Mouse (Mus musculus): ENCODE results near the gene Akr1c18.
"Not testable (repeated sequence)": the region's sequence is repeated elsewhere in the genome, so short reads cannot be mapped to it uniquely, and the experiment has no call there.

Gene Akr1c18

DNA sequence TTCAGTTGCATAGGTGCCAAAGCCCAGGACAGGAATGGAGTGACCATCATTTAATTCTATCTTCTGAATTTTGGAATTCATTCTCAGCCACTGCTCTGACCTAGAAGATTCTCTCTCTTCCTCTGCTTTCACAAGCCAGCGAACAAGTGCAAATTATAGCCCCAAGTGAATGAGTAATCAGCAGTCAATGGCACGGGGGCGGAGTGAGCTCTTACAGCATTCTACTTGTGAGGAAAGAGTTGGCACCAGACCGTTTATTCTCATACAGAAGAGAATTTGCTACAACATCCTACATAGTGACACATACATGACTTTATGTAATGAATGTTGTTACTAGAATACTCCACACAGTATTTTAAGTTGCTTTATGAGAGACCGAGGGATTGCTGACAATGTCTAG lies at the start of gene Akr1c18:
TSS of gene Akr1c18 (minus strand) at position 137 of the 400 bp plus-strand sequence.
- no peak for DNase-seq (ENCODE audit: low read depth, low spot score)

DNA sequence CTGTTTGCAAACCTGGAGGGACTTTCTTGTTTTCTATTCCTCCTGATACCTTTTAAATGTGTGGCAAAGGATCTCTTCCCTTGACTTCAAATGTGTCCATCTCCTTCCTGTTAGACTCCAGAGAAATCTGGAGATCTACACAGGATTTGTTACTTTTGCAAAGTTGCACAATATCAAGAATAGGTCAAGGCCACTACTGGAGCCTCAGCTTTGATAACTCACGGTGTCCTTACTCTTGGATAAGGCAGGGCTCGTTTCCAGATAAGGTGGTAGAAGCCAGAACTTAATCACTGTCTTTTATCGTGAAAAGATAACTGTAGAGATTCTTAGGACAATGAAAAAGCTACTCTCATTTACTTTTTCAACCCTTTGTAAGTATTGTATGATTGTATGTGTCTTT lies 42.1 kb upstream of the Akr1c18 start:
- no peak for DNase-seq (ENCODE audit: low read depth, low spot score)

DNA sequence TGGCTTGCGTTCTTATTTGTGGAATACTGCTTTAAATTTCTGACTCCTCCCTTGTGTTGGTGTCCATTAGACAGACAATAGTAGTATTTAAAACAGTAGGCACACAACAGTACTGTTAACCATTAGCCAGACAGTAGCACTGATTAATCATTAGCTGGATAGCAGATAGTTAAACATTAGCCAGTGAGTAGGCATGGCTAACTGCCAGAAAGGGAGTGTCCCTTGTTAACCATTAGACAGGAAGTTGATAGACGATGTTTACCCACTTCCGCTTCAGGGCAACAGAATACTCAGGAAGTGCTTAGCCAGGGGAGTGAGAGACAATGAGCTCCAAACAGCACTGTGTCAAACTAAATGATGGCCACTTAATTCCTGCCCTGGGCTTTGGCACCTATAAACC lies 40.5 kb upstream of the Akr1c18 start, which contains the start of gene Akr1c13:
TSS of gene Akr1c13 (plus strand) at position 247 of the 400 bp plus-strand sequence.
- no peak for DNase-seq (ENCODE audit: low read depth, low spot score)

DNA sequence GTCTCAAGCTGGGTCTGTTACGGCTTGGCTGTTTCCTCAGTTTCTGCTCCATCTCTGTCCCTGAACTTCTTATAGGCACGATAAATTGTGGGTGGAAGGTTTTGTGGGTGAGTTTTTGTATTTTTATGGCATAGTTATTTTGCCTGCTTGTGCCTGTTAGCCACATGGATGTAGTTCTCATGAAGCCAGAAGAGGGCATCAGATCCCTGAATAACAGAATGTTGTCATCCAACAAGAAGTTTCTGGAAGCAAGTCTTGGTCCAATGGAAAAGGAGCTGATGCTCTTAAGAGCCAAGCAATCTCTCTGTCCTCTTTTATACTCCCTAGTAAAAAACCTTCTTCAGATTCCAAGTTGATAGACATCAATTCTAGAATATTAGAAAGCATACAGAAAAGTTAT lies 37.7 kb upstream of the Akr1c18 start:
- no peak for DNase-seq (ENCODE audit: low read depth, low spot score)

DNA sequence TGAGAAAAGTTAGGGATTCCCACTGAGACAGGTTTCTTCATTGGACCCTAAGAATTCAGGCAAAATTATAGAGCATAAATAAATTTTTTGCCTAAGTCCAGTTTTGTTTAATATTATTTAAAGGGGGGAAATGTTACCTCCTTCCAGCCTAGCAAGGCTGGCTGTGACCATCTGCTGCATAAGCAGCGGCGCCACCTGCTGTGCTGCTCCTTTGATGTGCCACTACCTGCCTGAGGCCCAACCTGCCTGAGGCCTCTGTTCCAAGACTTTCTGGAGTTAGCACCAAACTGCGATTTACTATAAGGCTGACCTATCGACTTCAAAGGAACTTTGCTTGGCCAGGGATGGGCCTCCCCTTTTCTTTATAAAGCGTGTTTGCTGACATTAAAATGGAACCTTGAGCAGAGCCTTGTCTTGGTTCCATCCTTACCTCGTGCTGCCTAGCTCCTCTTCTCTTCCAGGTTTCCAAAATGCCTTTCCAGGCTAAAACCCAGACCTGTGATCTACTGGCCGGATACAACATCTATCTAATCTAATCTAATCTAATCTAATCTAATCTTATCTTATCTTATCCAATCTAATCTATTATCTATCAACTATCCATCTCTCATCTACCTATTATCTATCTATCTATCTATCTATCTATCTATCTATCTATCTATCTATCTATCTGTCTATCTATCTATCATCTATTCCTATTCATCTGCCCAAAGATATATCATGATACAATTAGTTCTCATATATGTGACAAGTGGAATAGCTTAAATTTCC lies 36.4 kb upstream of the Akr1c18 start:
- not testable (repeated sequence) for DNase-seq (ENCODE audit: low read depth, low spot score)

DNA sequence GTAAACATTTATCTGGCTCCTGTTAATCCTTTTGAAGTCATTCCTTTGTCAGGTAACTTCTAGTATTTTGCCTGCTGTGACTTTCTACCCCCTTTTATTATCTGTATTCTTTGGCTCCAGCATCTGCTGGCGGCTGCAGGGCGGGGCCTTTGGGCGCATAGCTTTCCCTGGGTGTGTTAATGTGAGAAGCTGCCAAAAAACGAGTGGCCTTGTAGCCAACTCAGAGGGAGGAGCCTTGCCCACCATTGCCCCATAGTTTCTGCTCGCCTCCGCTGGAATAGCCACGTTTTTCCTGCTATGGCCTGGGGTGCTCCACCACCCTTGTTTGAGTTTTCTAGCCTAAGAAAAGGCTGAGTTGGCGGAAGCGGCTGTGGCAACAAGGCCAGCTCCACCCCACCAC lies 32.7 kb upstream of the Akr1c18 start:
- peak; percentile 7 for DNase-seq (ENCODE audit: low read depth, low spot score)

DNA sequence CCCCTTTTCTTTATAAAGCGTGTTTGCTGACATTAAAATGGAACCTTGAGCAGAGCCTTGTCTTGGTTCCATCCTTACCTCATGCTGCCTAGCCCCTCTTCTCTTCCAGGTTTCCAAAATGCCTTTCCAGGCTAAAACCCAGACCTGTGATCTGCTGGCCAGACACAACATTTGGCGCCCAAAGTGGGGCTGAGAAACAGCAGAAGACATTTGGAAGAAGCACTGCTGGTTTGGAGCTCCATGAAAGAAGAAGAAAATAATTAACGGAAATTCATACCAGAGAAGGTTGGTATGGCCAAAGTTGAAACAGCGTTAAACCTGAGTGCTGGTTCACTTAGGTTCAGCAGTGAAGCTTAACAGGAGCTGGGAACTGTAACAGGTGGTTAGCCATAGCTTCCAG lies 30.9 kb upstream of the Akr1c18 start:
- peak; percentile 4 for DNase-seq (ENCODE audit: low read depth, low spot score)

DNA sequence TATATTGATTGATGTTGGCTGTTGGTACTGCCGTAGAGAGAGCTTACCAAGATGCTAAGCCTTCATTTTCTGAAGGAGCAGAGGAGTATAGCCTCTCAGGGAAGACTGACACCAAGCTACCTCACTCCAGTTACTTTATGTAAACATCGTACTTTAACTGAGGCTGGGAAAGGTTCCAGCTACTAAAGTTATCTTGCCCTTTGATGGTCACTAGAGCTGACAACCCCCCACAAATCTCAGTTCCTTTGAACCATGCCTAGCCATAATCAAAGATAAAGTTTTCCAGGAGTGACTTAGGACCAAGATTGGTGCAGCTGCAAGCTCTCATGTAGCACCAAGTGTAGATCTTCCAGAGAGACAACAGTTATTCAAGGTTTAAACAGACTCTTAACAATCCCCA lies 22.5 kb upstream of the Akr1c18 start:
- no peak for DNase-seq (ENCODE audit: low read depth, low spot score)

DNA sequence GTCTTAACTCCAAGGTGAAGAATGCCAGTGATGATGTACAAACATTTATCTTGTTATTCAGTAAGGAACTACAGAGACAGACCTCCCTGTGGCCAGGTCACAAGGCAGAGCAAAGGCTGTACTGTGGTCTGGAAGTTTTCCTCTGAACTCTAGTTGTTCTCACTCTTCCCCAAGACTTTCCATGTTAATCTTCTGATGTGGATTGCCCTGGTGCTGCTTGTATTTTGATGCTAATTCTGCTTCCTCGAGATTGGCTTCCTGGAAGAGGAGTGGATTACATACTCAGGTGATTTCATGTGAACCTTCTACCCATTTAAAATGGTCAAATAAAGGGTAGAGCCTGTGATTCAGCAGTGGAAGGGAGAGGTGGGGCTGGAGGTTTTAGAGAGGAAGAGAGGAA lies 17.6 kb upstream of the Akr1c18 start:
- DNase-seq (ENCODE audit: low read depth, low spot score), result no peak

DNA sequence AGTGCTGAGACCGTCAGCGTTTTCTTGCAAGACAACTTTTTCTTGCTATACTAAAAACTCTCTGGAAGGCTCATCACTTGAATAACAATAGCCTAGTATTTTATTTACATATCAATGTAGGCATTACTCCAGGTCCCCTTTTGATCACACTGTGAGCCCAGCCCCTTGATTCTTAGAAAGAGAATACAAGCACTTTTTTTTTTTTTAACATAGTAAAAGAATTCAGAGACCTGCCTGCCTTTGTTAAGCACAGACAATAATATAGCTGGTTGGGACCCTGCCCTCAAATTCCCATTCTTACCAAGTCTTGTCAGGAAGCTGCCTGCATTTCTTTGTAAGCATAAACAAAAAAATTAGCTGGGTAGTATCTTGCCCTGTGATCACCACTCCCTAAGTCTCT lies 4.8 kb upstream of the Akr1c18 start:
- DNase-seq (ENCODE audit: low read depth, low spot score), result no peak

DNA sequence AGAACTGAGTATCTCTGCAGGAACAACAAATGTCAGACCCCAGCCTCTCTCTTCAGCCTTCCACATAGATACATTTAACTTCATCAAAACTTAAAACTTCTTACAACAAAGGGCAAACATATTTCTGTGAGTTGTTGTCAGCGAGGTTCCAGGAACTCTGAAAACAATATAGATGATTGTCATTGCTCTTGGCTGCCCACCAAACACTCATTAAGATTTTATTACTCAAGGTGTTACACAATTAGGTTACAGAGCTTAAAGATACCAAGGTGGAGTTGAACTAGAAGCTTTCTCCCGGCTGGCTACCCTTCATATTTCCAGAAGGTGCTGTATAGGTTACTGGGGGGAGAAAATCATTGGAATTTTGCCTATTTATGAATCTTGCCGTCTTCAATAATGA lies 3.1 kb upstream of the Akr1c18 start:
- no peak for DNase-seq (ENCODE audit: low read depth, low spot score)

DNA sequence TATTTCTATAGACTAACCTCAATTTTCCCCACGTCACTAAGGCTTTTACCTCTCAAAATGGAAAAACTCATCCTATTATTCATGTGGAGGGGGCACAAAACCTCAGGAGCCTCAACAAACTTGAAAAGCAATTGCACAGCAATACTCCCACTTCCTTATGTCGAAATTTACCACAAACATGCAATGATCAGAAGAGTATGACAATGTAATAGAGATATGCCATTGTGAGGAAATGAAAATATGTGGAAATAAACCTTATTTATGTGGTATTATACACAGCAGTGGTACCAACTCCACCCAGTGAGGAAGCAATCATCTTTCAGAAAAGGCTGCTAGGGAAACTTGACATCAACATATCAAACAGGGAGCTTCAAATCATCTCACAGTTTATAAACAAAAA lies 2.5 kb upstream of the Akr1c18 start:
- DNase-seq (ENCODE audit: low read depth, low spot score), result no peak

DNA sequence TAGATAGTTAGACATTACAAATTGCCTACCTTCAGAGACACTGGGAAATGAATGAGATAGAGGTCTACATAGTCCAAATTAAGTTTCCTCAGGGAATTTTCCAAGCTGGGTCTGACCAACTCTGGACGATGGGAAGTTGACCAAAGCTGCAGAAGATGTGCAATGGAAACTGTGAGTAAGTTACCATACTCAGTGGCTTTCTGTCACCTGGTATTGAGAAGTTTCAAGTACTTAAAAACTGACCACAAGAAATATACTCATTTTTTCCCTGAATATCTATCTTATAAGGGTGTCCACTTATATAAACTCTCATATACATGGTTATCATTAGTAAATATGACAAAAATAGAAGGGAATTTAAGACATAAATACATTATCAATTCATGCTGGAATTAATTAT lies 6.2 kb downstream of the Akr1c18 start:
- DNase-seq (ENCODE audit: low read depth, low spot score), result no peak

DNA sequence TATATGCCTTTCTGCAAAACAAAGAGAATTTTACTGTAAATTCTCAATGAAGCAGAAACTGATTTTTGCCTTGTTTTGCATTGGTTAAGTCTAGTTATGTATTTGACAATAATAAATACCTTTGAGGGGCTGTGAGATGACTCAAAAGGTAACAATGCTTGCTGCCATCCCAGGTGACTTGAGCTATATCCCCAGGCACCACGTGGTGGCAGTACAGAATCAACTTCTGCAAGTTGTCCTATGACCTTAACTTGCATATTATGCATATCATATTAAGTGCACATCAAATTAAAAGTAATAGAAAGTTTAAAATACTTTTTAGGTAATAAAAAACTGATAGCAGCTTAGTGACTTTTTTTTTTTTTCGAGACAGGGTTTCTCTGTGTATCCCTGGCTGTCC lies 17.4 kb downstream of the Akr1c18 start:
- no peak for DNase-seq (ENCODE audit: low read depth, low spot score)

DNA sequence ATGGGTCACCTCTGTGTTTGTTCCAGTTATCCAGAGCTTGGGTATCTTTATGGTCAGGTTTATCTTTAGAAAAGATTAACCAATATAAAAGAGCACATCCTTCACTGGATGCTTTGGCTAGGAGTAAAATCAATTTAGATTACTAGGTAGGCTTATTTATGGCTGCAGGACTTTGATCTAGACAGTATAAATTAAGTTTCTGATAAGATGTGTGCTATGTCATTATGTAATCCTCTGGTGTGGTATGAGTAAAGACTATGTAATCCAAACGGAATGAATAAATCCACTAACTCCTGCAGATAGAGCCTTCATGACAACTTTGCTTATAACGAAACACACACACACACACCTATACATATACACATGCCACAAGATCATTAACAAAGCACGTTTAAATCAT lies 18.7 kb downstream of the Akr1c18 start:
- no peak for DNase-seq (ENCODE audit: low read depth, low spot score)

DNA sequence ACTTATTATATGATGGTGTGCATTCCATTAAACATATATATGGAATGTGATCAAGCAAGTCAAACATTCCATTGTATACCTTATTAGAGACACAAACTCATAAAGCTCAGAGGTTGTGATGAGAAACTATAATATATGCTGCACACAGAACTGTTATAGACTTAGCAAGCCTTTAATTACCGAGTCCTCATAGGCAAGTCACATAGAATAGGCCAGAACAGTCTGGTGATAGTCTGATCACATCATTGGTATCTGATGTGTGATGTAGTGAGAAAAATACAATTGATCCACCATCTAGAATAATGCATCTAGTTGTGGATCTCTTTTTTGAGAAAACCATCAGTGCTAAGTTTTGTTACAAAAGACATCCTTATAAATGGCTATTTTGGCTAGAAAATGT lies 19.1 kb downstream of the Akr1c18 start:
- DNase-seq (ENCODE audit: low read depth, low spot score), result no peak

DNA sequence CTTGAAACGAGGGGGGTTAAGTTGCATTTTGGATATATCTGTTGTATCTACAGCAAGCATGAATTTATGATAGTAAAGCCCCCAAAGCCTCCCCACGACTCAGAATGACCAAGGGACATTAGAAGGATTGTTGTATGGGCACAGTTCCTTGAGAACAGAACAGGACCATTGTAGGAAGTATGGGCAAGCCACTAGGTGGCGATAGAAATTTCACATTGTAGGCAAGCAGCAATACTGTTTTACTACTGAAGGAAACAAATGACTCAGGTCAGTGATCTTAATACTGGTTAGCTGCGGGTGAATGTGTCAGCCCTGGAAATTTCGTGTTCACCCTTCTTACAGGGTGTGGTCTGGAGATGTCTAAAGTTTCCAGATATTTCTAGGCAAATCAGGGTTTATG lies 21.4 kb downstream of the Akr1c18 start:
- peak; percentile 14 for DNase-seq (ENCODE audit: low read depth, low spot score)

DNA sequence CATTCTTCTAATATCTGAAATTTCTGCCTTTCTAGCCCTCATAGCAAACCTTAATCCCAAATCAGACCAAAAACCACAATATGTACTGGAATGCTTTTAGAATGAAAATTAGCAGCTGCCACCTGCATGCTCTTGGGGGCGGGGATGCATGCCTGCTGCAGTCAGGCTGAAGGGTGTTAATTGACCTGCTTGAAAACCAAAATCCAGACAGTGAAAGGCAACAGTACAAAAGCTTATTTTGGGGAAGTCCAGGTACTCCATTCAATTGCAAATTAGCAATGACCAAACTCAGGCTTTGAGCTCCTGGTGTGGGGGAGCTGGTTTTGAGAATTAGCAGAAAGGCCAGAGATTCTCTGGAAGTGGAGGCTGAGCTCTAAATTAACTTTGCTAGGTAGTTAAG lies 24.6 kb downstream of the Akr1c18 start:
- not testable (repeated sequence) for DNase-seq (ENCODE audit: low read depth, low spot score)

DNA sequence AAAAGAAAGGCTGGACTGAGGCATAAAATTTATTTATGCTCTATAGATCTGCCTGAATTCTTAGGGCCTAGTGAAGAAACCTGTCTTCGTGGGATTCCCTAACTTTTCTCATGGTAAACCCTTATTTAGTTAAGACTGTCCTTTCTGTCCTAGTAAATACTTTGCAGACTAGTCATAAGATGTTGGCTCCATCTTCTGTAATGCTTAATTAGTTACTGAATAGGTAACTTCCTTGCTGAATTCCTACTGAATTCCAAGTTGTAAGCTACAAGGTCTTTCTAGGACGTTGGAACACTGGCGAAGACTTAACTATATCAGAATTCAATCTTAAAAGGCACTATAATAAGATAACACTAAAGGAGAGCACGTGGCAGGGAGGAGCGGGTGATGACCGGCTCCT lies 26.0 kb downstream of the Akr1c18 start:
- DNase-seq (ENCODE audit: low read depth, low spot score), result not testable (repeated sequence)

DNA sequence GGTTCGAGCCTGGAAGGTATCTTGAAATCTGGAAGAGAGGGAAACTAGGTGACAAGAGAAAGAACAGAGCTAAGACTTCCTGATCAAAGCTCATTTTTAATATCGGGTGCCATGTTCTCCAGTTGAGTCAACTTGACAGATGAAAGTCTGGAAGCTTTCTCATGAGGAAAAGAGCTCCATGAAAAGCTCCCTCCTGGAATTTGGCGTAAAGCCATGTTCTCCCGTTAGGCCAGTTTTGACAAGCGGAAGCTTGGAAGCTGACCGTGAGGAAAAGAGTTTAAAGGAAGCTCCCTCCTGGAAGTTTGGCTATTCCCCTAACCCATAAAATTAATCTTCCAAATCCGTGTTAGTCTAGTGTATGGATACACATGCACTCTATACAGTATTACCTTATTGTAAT lies 27.3 kb downstream of the Akr1c18 start:
- DNase-seq (ENCODE audit: low read depth, low spot score), result no peak

DNA sequence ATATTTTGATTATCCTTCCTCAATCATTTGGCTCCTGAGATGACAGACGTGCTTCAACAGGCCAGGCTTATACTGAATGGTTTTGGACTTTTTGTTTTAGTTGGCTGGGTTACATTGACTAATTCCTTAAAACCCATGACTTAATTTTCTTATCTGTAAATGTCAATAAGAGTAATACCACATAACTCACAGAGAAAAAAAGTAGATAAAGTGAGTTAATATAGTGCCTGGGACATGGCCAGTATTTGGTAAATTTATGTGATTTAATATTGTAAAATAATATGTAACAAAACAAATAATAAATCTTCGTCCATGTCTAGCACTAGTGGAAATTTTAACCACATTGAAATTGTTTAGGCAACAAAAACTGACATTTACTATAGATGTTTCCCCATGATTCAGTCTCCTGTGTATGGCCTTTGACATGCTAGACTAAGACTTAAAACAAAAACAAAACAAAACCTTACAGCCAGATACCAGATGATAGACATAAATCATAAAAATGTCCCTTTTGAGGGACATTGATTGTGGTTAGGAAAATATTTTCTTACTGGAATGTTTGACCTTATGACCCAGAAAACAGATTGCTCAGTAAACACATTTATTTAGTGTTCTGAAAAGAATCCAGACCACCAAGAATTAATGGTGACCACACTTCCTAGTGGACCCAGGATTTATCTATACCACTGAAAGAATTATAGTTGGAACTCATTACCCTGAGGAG lies 31.1 kb downstream of the Akr1c18 start:
- DNase-seq (ENCODE audit: low read depth, low spot score), result no peak

DNA sequence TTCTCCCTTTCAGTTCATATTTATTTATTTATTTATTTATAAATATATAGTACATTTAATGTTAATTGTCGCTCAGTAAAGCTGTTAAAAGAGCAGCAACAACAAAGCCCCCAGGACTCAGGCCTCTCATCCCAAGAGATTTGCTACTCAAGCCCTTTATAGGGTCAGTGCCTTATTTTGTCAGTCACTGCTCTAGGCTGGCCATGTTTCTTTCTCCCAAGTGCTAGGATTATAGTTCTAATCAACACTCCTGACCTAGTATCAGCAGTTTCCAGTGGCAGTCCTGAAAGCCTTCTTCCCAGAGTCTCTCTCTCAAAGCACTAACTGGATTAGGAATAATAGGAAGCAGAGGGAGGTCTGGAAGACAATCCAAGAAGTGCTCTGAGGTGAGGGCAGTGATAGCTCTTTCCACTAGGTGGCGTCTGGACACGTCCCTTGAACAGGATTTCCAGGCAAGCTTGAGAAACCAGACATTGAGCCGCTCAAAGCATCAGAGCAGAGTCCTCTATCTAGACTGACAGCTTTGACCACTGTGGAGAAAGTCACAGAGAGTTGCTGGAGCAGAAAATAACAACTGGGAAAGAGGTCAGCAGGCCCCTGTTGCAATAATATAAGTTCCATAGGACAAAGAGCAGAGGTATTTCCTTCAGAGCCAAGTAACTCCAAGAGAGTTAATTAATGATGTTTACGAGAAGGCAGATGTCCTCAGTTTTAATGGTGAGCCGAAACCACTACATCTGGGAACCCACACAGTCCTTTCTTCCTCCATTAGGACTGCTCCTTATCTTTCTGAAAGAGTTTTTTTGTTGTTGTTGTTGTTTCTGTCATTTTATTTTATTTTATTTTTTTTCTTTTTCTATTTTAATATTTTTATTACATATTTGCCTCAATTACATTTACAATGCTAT lies 39.9 kb downstream of the Akr1c18 start:
- peak; percentile 26 for DNase-seq (ENCODE audit: low read depth, low spot score)

All from WW6 (cell line).